Mouse (Mus musculus) olfactory bulb, adult 2 months (tissue): ENCODE measurements around the gene Sumf1.

ENCODE experiments used
- CTCF ChIP-seq: fragments of 200-500 bp; IDR thresholded peaks from 2 replicates; pipeline ENCODE4 v1.5.1; 2012; ENCODE audit warnings: low read depth, mild to moderate bottlenecking, low read length, moderate library complexity; ENCODE audit not compliant: insufficient read depth
- POLR2A ChIP-seq: fragments of 200-500 bp; IDR thresholded peaks from 2 replicates; pipeline ENCODE4 v1.6.1; 2012; ENCODE audit warnings: mild to moderate bottlenecking, low read depth, low read length, moderate library complexity; ENCODE audit not compliant: insufficient read depth

- no peak for TF ChIP-seq CTCF
- TF ChIP-seq POLR2A, result no peak
These were observed 29.0 kb upstream of the Sumf1 start for GRCm38 (mm10) chr6:108214294-108214925.
